Mouse (Mus musculus): ENCODE data around the gene Sla2. TPM values are rescaled to one million over a fixed set of nuclear protein-coding genes. Genes with fewer than 3 reads are reported as not detected.
"Not testable (repeated sequence)": the region's sequence is repeated elsewhere in the genome, so short reads cannot be mapped to it uniquely, and the experiment has no call there.

Gene Sla2
- total RNA-seq, 4 experiments from 2014 or later: 0.09 TPM; not detected in 3

- no peak for DNase-seq (ENCODE audit: low spot score)
Measured at GRCm38 (mm10) chr2:156840301-156841027, 46.5 kb downstream of the Sla2 start.

- no peak for DNase-seq (ENCODE audit: low spot score)
Measured at GRCm38 (mm10) chr2:156839319-156840191, 47.4 kb downstream of the Sla2 start, which contains the start of gene Tgif2. Gene Tgif2, plus strand, starts transcription at chr2:156840007.

GRCm38 (mm10) chr2:156838839-156839238 is 48.2 kb downstream of the Sla2 start:
- no peak for DNase-seq (ENCODE audit: low spot score)

- no peak for DNase-seq (ENCODE audit: low spot score)
Measured at GRCm38 (mm10) chr2:156834336-156834735, 52.7 kb downstream of the Sla2 start.

GRCm38 (mm10) chr2:156825128-156825527 is 61.9 kb downstream of the Sla2 start:
- DNase-seq (ENCODE audit: low spot score): not testable (repeated sequence)

Other genes starting within 250 kb of the Sla2 start
- gene Myl9, start 111.8 kb downstream of the Sla2 start, total RNA-seq (2022): 10 to 100 TPM; 40.0 to 70.3 (median 65.6) TPM
- under 1 TPM; 0.47 to 0.55 (median 0.51) TPM for gene Tgif2, start 47.2 kb downstream of the Sla2 start, total RNA-seq (2022)
- 1 to 10 TPM in 1 of 4 experiments, under 1 TPM in 3; 0.40 to 1.4 (median 0.56) TPM for gene 4930518I15Rik, start 29.2 kb downstream of the Sla2 start, total RNA-seq (2022)
- 100 to 1,000 TPM in 2 of 4 experiments, 10 to 100 TPM in 2; 90.3 to 107 (median 102) TPM for gene Rab5if, start 24.1 kb downstream of the Sla2 start, total RNA-seq (2022)
- gene Ndrg3, start 104.9 kb upstream of the Sla2 start, total RNA-seq (2022): 10 to 100 TPM; 21.7 to 24.5 (median 22.1) TPM
- 1 to 10 TPM; 1.1 to 2.2 (median 1.6) TPM for gene Dsn1, start 120.0 kb upstream of the Sla2 start, total RNA-seq (2022)
- 10 to 100 TPM in 1 of 4 experiments, 1 to 10 TPM in 3; 8.7 to 11.1 (median 8.9) TPM for gene Soga1, start 192.1 kb upstream of the Sla2 start, total RNA-seq (2022)
- not detected for gene Tldc2, start 199.9 kb upstream of the Sla2 start, total RNA-seq (2022)
- gene Samhd1, start 248.1 kb upstream of the Sla2 start, total RNA-seq (2022): 10 to 100 TPM; 20.5 to 23.6 (median 21.5) TPM

All from heart, adult 8-10 months (tissue).